Mouse (Mus musculus): ENCODE data around the gene Scaf4.

DNA sequence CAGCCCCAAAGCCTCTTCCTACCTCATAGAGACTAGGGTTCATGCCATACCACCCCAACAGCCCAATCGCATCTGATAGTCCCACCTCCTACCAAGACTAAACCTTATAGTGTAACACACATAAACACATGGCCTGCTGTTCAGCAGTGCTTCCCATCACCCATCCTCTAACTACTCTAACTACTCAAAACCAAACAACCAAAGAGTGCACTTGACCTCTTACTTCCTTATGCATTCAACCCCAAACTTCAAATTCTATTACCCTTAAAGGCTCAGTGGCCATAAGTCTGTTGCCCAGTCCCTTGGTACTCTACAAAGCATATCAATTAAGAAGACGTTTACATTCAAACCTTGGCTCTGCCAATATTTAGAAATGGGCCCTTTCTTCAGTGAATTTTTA, 3.8 kb downstream of the Scaf4 start:
- TF ChIP-seq CTCF (IDR thresholded peaks at IDR 0.05; ENCODE audit: extremely low read depth, insufficient read depth, low read length), result no peak
- TF ChIP-seq POLR2A (IDR thresholded peaks at IDR 0.05; ENCODE audit: extremely low read depth, insufficient read depth, low read length), result no peak

Measured in cortical plate, adult 2 months (tissue).